Mouse (Mus musculus): ENCODE measurements around the gene Adra2a. TPM values are rescaled to one million over a fixed set of nuclear protein-coding genes. Genes with fewer than 3 reads are reported as not detected.

Adra2a gene
- polyA plus RNA-seq (2016; fragmentation: Nextera tagmentation; extraction: Ambion mirVana) = 0.14 and 0.29 TPM in 2 replicates

- H3K27ac ChIP-seq (replicated peaks) = 0 out of 2 replicates have a peak within 1 kb of the TSS, but pooled peaks have one; percentile 31
- no peaks in the 10 kb centered on the region for H3K9me3 ChIP-seq
- DNase-seq (ENCODE audit: low spot score) = no peak
- 75% methylated on average over 5 of the region's 5 CpGs for WGBS
- H3K4me3 ChIP-seq = peak within 1 kb of the TSS; percentile 68
- peaks cover 55% of the 10 kb centered on the region for H3K27me3 ChIP-seq (replicated peaks; ENCODE audit: low read depth, poor library complexity, severe bottlenecking)
- H3K4me1 ChIP-seq = peaks cover 47% of the 10 kb centered on the region
- no peaks in the 10 kb centered on the region for H3K36me3 ChIP-seq (replicated peaks)
These were observed at the start of gene Adra2a for GRCm38 (mm10) chr19:54043851-54044250. Gene Adra2a, plus strand, starts transcription at chr19:54044151.

GRCm38 (mm10) chr19:53994276-53994675 lies 49.7 kb upstream of the Adra2a start:
- Histone ChIP-seq H3K36me3 (replicated peaks) (peaks cover 9% of the 10 kb centered on the region), H3K4me3 (no peak overlapping the region), H3K4me1 (peaks cover 6% of the 10 kb centered on the region; the same call in 1 of the 2 replicates), H3K9me3 (no peaks in the 10 kb centered on the region), H3K27ac (replicated peaks) (no peak overlapping the region), H3K27me3 (replicated peaks; ENCODE audit: low read depth, poor library complexity, severe bottlenecking) (no peaks in the 10 kb centered on the region)
- no peak for DNase-seq (ENCODE audit: low spot score)
- WGBS = 83% methylated on average over 1 of the region's 1 CpGs

GRCm38 (mm10) chr19:54010973-54011372 lies 33.0 kb upstream of the Adra2a start:
- DNase-seq (ENCODE audit: low spot score) = no peak
- H3K9me3 ChIP-seq = no peaks in the 10 kb centered on the region

GRCm38 (mm10) chr19:54014999-54015398 lies 29.0 kb upstream of the Adra2a start:
- H3K9me3 ChIP-seq = no peaks in the 10 kb centered on the region
- no peak for DNase-seq (ENCODE audit: low spot score)
- peaks cover 8% of the 10 kb centered on the region; the same call in 1 of the 2 replicates for H3K36me3 ChIP-seq (replicated peaks)
- H3K4me1 ChIP-seq = no peaks in the 10 kb centered on the region
- H3K27ac ChIP-seq (replicated peaks) = no peak overlapping the region
- no peak overlapping the region for H3K4me3 ChIP-seq
- WGBS = 97% methylated on average over 5 of the region's 5 CpGs
- H3K27me3 ChIP-seq (replicated peaks; ENCODE audit: low read depth, poor library complexity, severe bottlenecking) = no peaks in the 10 kb centered on the region

More at GRCm38 (mm10) chr19:54010973-54011372, 33.0 kb upstream of the Adra2a start:
- H3K27ac ChIP-seq (replicated peaks) = no peak overlapping the region
- H3K36me3 ChIP-seq (replicated peaks) = peaks cover 18% of the 10 kb centered on the region
- WGBS = 78% methylated on average over 4 of the region's 4 CpGs
- H3K4me1 ChIP-seq = no peaks in the 10 kb centered on the region
- H3K27me3 ChIP-seq (replicated peaks; ENCODE audit: low read depth, poor library complexity, severe bottlenecking) = no peaks in the 10 kb centered on the region
- H3K4me3 ChIP-seq = no peak overlapping the region

- peaks cover 10% of the 10 kb centered on the region; the same call in 1 of the 2 replicates for H3K36me3 ChIP-seq (replicated peaks)
- DNase-seq (ENCODE audit: low spot score) = no peak
- no peaks in the 10 kb centered on the region for H3K9me3 ChIP-seq
- H3K27ac ChIP-seq (replicated peaks) = no peak overlapping the region
- no peaks in the 10 kb centered on the region for H3K27me3 ChIP-seq (replicated peaks; ENCODE audit: low read depth, poor library complexity, severe bottlenecking)
- WGBS = 96% methylated on average over 5 of the region's 5 CpGs
- no peak overlapping the region for H3K4me3 ChIP-seq
- no peaks in the 10 kb centered on the region for H3K4me1 ChIP-seq
These were observed 28.4 kb upstream of the Adra2a start for GRCm38 (mm10) chr19:54015503-54015902.

- H3K36me3 ChIP-seq (replicated peaks) = peaks cover 55% of the 10 kb centered on the region
- H3K9me3 ChIP-seq = no peaks in the 10 kb centered on the region
- H3K4me3 ChIP-seq = no peak overlapping the region
- no peaks in the 10 kb centered on the region for H3K4me1 ChIP-seq
- no peak for DNase-seq (ENCODE audit: low spot score)
- 86% methylated on average over 6 of the region's 6 CpGs for WGBS
- no peaks in the 10 kb centered on the region for H3K27me3 ChIP-seq (replicated peaks; ENCODE audit: low read depth, poor library complexity, severe bottlenecking)
- no peak overlapping the region for H3K27ac ChIP-seq (replicated peaks)
These were observed 8.9 kb upstream of the Adra2a start for GRCm38 (mm10) chr19:54035100-54035499.

- peaks cover 11% of the 10 kb centered on the region for H3K27me3 ChIP-seq (replicated peaks; ENCODE audit: low read depth, poor library complexity, severe bottlenecking)
- H3K9me3 ChIP-seq = no peaks in the 10 kb centered on the region
- no peak for DNase-seq (ENCODE audit: low spot score)
- no peak overlapping the region for H3K4me3 ChIP-seq
- whole genome bisulfite sequencing = 81% methylated on average over 7 of the region's 7 CpGs
- no peak overlapping the region for H3K27ac ChIP-seq (replicated peaks)
- H3K4me1 ChIP-seq = peaks cover 6% of the 10 kb centered on the region
- peaks cover 19% of the 10 kb centered on the region for H3K36me3 ChIP-seq (replicated peaks)
These were observed 4.5 kb upstream of the Adra2a start for GRCm38 (mm10) chr19:54039441-54039840.

GRCm38 (mm10) chr19:54040356-54041028 lies 3.5 kb upstream of the Adra2a start:
- Histone ChIP-seq H3K27me3 (replicated peaks; ENCODE audit: low read depth, poor library complexity, severe bottlenecking) (peaks cover 22% of the 10 kb centered on the region), H3K4me3 (no peak overlapping the region), H3K27ac (replicated peaks) (no peak overlapping the region), H3K4me1 (peaks cover 17% of the 10 kb centered on the region), H3K36me3 (replicated peaks) (peaks cover 11% of the 10 kb centered on the region), H3K9me3 (no peaks in the 10 kb centered on the region)
- DNase-seq (ENCODE audit: low spot score) = no peak
- WGBS = 68% methylated on average over 4 of the region's 4 CpGs

GRCm38 (mm10) chr19:54041029-54041367 lies 3.0 kb upstream of the Adra2a start:
- peaks cover 27% of the 10 kb centered on the region for H3K27me3 ChIP-seq (replicated peaks; ENCODE audit: low read depth, poor library complexity, severe bottlenecking)
- H3K27ac ChIP-seq (replicated peaks) = no peak overlapping the region
- DNase-seq (ENCODE audit: low spot score) = no peak
- 35% methylated on average over 5 of the region's 5 CpGs for WGBS
- no peaks in the 10 kb centered on the region for H3K9me3 ChIP-seq
- peaks cover 6% of the 10 kb centered on the region for H3K36me3 ChIP-seq (replicated peaks)
- H3K4me3 ChIP-seq = no peak overlapping the region
- H3K4me1 ChIP-seq = peaks cover 22% of the 10 kb centered on the region

- Histone ChIP-seq H3K27me3 (replicated peaks; ENCODE audit: low read depth, poor library complexity, severe bottlenecking) (peaks cover 64% of the 10 kb centered on the region), H3K27ac (replicated peaks) (peak overlapping the region; percentile 31; the same call in 1 of the 2 replicates)
- WGBS = under 1% methylated on average over 59 of the region's 59 CpGs
These were observed 788 bp downstream of the Adra2a start for GRCm38 (mm10) chr19:54044507-54045371.

GRCm38 (mm10) chr19:54045412-54045811 lies 1.5 kb downstream of the Adra2a start:
- no peak for DNase-seq (ENCODE audit: low spot score)
- Histone ChIP-seq H3K9me3 (no peaks in the 10 kb centered on the region), H3K4me1 (peaks cover 46% of the 10 kb centered on the region), H3K27ac (replicated peaks) (peak overlapping the region; percentile 31; the same call in 1 of the 2 replicates), H3K36me3 (replicated peaks) (no peaks in the 10 kb centered on the region), H3K4me3 (peak overlapping the region; percentile 68), H3K27me3 (replicated peaks; ENCODE audit: low read depth, poor library complexity, severe bottlenecking) (peaks cover 71% of the 10 kb centered on the region)
- WGBS = 1% methylated on average over 29 of the region's 29 CpGs

More at GRCm38 (mm10) chr19:54044507-54045371, 788 bp downstream of the Adra2a start:
- peak; percentile 88 for DNase-seq (ENCODE audit: low spot score)
- peaks cover 47% of the 10 kb centered on the region for H3K4me1 ChIP-seq
- no peaks in the 10 kb centered on the region for H3K36me3 ChIP-seq (replicated peaks)
- no peaks in the 10 kb centered on the region for H3K9me3 ChIP-seq
- peak overlapping the region; percentile 68 for H3K4me3 ChIP-seq

- Histone ChIP-seq H3K9me3 (no peaks in the 10 kb centered on the region), H3K4me3 (peak overlapping the region; percentile 68), H3K36me3 (replicated peaks) (no peaks in the 10 kb centered on the region), H3K27me3 (replicated peaks; ENCODE audit: low read depth, poor library complexity, severe bottlenecking) (peaks cover 78% of the 10 kb centered on the region), H3K4me1 (peaks cover 44% of the 10 kb centered on the region), H3K27ac (replicated peaks) (no peak overlapping the region)
- peak; percentile 51 for DNase-seq (ENCODE audit: low spot score)
- WGBS = 3% methylated on average over 55 of the region's 55 CpGs
These were observed 2.2 kb downstream of the Adra2a start for GRCm38 (mm10) chr19:54045931-54046683.
